Mouse (Mus musculus): ENCODE measurements around the gene Nat9.

Nat9 gene

DNA sequence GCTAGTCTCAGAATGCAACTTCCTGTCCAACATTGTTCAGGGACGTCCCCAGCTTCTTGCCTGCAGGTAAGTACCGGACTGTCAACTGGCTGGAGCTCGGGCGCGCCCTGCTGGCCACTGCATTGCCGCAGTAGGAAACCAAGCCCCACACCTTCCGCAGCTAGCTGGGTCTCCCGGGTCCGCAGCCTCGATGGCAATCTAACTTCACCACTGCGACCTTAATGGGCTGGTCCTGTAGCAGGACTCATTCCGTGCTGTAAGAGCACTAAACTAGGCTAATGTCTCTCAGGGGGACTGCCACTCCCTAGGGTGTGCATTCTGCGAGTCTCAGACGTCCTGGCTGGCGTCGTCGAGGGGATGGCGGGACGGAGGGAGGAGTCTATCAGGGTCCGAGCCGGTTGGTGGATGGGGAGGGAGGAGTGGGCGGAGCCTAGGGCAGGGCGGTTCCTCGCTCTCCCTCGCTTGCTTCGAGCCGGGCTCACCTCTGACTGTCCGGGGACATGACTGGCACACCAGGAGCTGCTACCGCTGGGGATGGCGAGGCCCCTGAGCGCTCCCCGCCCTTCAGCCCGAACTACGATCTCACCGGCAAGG lies 33.9 kb downstream of the Nat9 start:
- ATAC-seq (ENCODE audit: low TSS enrichment): peak; percentile 57; the same call in 1 of the 2 replicates

GRCm38 (mm10) chr11:115153088-115153487 lies 34.6 kb downstream of the Nat9 start:
- ATAC-seq (ENCODE audit: low TSS enrichment): no peak

GRCm38 (mm10) chr11:115151755-115152429 lies 35.8 kb downstream of the Nat9 start:
- ATAC-seq (ENCODE audit: low TSS enrichment): no peak

GRCm38 (mm10) chr11:115150741-115151254 lies 36.9 kb downstream of the Nat9 start:
- ATAC-seq (ENCODE audit: low TSS enrichment): no peak

DNA sequence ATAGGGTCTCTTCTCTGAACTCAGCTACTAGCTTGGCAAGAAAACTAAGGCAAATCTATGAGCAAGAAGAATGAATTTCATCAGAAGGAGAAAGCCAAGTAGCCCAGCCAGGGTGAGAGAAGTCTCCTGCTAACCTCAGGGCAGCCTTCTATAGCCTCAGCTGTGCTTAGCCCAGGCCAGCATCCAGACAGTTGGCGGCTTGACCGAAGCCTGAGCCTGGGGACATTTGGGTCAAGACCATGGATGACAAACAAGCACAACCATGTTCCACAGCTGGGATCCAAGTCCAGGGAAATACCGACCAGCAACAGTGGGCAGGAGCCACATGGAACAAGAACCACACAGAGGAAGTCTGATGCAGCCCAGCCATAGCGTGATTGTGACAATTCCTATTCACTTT lies 39.8 kb downstream of the Nat9 start:
- no peak for ATAC-seq (ENCODE audit: low TSS enrichment)

DNA sequence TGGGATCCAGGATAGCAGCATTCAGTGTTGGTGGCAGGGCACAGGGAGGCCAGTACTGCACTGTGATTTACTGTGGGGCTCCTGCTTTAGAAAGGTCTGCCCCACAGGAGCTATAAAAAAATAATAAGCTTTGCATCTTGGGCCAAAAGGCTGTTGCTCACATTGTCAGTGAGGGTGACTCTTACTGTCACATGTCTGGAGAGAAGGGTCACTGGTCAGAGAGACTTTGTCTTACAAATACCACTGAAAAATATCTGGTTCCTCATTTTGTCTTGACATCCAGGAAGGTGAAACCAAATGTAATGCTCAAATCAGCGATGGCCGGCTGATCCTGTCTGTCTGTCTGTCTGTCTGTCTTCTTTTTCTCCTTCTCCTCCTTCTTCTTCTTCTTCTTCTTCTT lies 45.7 kb downstream of the Nat9 start:
- no peak for ATAC-seq (ENCODE audit: low TSS enrichment)

- ATAC-seq (ENCODE audit: low TSS enrichment): no peak
Observed at GRCm38 (mm10) chr11:115138597-115139262, 48.9 kb downstream of the Nat9 start.

DNA sequence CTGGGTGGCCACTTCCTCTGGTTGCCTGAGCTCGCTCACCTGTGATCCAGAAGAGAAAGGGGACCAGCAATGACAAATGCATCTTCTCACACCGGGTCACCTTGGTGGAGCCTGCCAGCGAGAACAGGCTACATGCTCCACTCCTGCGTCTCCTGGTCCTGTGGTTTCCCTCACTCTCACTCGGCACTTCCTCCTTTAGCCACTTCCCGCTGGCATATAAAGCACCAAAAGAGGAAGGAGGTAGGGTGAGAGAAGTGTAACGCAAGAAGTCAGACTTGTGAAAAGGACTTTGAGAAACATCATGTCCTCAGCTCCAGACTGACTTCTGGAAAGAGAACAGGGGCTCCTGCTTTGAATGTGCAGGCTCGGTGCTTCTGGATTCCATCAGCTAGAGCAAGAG lies 53.9 kb downstream of the Nat9 start, which contains the start of gene Cd300lf:
TSS of gene Cd300lf (minus strand) at position 193 of the 400 bp plus-strand sequence.
- no peak for ATAC-seq (ENCODE audit: low TSS enrichment)
